Mouse (Mus musculus): ENCODE measurements around the gene Tor1b. TPM values are rescaled to one million over a fixed set of nuclear protein-coding genes. Genes with fewer than 3 reads are reported as not detected.
"Not testable (repeated sequence)": the region's sequence is repeated elsewhere in the genome, so short reads cannot be mapped to it uniquely, and the experiment has no call there.

Tor1b gene
- total and polyA plus RNA-seq, 2 experiments from 2014 or later = 16.9 to 40.0 TPM

DNA sequence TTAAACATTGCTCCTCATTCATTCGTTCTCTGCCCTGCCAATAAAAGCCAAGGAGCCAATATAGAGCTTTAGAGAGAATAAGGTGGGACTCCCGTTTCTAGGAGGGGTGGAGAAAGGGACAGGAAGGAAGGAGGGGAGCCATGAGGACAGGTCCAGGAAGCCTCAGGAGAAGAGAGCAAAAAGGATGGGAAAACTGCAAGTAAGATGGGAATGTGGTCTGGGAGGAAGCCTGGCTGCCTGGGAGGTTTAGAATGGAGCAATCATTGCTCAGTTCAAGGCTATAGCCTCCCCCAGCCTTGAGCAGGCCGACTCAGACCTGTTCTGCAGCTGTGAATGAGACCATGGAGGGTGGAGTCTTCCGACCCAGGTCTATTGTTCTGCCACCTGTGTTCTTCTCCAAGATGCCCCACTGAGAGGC is 14.2 kb upstream of the Tor1b start:
- Histone ChIP-seq H3K9ac (no peak overlapping the region), H3K9me3 (ENCODE audit: low read length) (no peaks in the 10 kb centered on the region), H3K27me3 (ENCODE audit: insufficient read depth, low read length) (no peaks in the 10 kb centered on the region), H3K36me3 (ENCODE audit: insufficient read depth) (no peaks in the 10 kb centered on the region), H3K27ac (ENCODE audit: low read depth, low read length) (no peak overlapping the region), H3K4me2 (ENCODE audit: low read depth) (no peak overlapping the region), H3K4me1 (ENCODE audit: insufficient read depth) (no peaks in the 10 kb centered on the region), H3K4me3 (ENCODE audit: low read depth, low read length) (no peak overlapping the region)
- ATAC-seq = no peak
- no peak for DNase-seq
- 49% methylated on average over 4 of the region's 4 CpGs for WGBS
- no peak for TF ChIP-seq CTCF (IDR thresholded peaks at IDR 0.05; ENCODE audit: low read depth)

DNA sequence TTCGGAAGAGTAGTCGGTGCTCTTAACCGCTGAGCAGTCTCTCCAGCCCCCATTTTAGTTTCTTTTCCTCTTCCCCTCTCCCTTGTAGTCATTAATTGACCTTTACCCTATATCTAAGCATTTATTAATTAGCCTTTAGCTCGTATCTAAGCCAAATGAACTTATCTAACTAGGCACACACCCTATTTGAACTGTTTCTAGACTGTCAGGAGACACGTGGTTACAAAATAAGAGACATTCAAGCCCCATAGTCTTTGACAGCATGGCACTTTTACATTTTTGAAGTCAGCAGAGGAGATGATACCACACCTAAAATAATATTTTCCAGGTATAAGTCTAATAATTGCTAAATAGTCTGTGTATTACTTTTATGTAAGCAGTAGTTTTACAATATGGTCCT is 11.2 kb upstream of the Tor1b start:
- H3K4me2 ChIP-seq (ENCODE audit: low read depth) = no peak overlapping the region
- DNase-seq (no peak), ATAC-seq (no peak)
- 89% methylated on average over 5 of the region's 5 CpGs for WGBS
- no peaks in the 10 kb centered on the region for H3K27me3 ChIP-seq (ENCODE audit: insufficient read depth, low read length)
- TF ChIP-seq CTCF (IDR thresholded peaks at IDR 0.05; ENCODE audit: low read depth) = no peak
- H3K4me1 ChIP-seq (ENCODE audit: insufficient read depth) = no peaks in the 10 kb centered on the region
- H3K9ac ChIP-seq = no peak overlapping the region
- no peak overlapping the region for H3K27ac ChIP-seq (ENCODE audit: low read depth, low read length)
- no peak overlapping the region for H3K4me3 ChIP-seq (ENCODE audit: low read depth, low read length)
- H3K9me3 ChIP-seq (ENCODE audit: low read length) = no peaks in the 10 kb centered on the region
- H3K36me3 ChIP-seq (ENCODE audit: insufficient read depth) = no peaks in the 10 kb centered on the region

DNA sequence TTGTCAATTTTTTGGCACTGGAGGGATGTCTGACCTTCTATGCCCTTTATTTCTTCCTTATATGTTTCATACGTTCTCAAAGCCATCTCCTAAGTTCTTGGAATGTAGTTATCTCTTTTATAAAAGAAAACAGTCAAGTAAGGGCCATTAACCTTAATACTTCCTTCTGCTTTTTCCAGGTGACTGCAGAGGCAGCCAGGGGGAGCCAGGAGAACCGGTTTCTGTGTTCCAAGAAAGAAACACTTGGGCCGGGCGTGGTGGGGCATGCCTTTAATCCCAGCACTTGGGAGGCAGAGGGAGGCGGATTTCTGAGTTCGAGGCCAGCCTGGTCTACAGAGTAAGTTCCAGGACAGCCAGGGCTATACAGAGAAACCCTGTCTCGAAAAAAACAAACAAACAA is 10.6 kb upstream of the Tor1b start:
- H3K9me3 ChIP-seq (ENCODE audit: low read length); H3K9ac ChIP-seq; H3K27me3 ChIP-seq (ENCODE audit: insufficient read depth, low read length); H3K36me3 ChIP-seq (ENCODE audit: insufficient read depth); H3K4me1 ChIP-seq (ENCODE audit: insufficient read depth); H3K4me2 ChIP-seq (ENCODE audit: low read depth); DNase-seq; ATAC-seq; H3K27ac ChIP-seq (ENCODE audit: low read depth, low read length); H3K4me3 ChIP-seq (ENCODE audit: low read depth, low read length): not testable (repeated sequence)
- WGBS = 55% methylated on average over 7 of the region's 7 CpGs

DNA sequence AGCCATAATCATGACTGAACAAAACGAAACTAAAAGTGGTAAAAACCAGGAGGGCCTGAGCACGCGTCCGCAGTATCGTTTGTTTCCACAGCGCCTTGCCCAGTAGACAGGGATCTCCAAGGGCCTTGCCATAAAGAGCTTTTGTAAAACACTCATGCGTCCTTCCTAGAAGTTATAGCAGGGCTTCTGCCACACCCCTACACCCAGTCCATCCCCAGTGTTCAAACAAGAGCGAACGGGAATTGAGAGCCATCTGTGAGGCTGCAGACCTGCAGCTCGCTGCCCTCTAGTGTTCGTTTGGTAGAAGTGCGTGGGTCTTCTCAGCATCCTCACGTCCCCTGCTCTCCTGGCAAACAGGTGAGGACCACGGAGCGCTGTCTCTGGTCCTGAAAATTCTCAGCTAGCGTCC is 10.2 kb upstream of the Tor1b start:
- Histone ChIP-seq H3K4me2 (ENCODE audit: low read depth) (peak overlapping the region; percentile 46), H3K36me3 (ENCODE audit: insufficient read depth) (no peaks in the 10 kb centered on the region), H3K27me3 (ENCODE audit: insufficient read depth, low read length) (no peaks in the 10 kb centered on the region), H3K4me1 (ENCODE audit: insufficient read depth) (no peaks in the 10 kb centered on the region), H3K4me3 (ENCODE audit: low read depth, low read length) (peak overlapping the region; percentile 29), H3K9ac (0 out of 2 replicates have a peak overlapping the region, but pooled peaks have one; percentile 18), H3K9me3 (ENCODE audit: low read length) (no peaks in the 10 kb centered on the region), H3K27ac (ENCODE audit: low read depth, low read length) (no peak overlapping the region)
- WGBS = 27% methylated on average over 16 of the region's 16 CpGs
- peak; percentile 93 for TF ChIP-seq CTCF (IDR thresholded peaks at IDR 0.05; ENCODE audit: low read depth)
- DNase-seq (peak; percentile 82), ATAC-seq (peak; percentile 76)

DNA sequence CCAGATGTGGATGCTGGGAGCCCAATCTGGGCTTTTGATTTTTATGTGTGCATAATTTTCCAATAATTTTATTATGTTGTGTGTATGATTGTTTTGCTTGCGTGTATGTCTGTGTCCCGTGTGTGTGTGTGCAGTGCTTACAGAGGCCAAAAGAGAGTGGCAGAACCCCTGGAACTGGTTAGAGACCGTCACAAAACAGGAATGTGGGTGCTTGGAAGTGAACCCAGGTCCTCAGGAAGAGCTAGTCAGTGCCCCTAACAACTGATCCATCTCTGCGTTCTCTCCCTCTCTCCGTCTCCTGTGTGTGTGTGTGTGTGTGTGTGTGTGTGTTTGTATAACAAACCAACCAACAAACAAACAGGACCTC is 319 bp upstream of the Tor1b start:
- peak overlapping the region; percentile 83; the same call in 1 of the 2 replicates for H3K9ac ChIP-seq
- no peaks in the 10 kb centered on the region for H3K27me3 ChIP-seq (ENCODE audit: insufficient read depth, low read length)
- TF ChIP-seq CTCF (IDR thresholded peaks at IDR 0.05; ENCODE audit: low read depth) = no peak
- peaks cover 14% of the 10 kb centered on the region for H3K4me1 ChIP-seq (ENCODE audit: insufficient read depth)
- no peak for DNase-seq
- peak overlapping the region; percentile 86 for H3K4me3 ChIP-seq (ENCODE audit: low read depth, low read length)
- no peaks in the 10 kb centered on the region for H3K9me3 ChIP-seq (ENCODE audit: low read length)
- no peak for ATAC-seq
- 29% methylated on average over 5 of the region's 5 CpGs for WGBS
- H3K27ac ChIP-seq (ENCODE audit: low read depth, low read length) = peak overlapping the region; percentile 84
- peak overlapping the region; percentile 74 for H3K4me2 ChIP-seq (ENCODE audit: low read depth)
- peaks cover 22% of the 10 kb centered on the region for H3K36me3 ChIP-seq (ENCODE audit: insufficient read depth)

DNA sequence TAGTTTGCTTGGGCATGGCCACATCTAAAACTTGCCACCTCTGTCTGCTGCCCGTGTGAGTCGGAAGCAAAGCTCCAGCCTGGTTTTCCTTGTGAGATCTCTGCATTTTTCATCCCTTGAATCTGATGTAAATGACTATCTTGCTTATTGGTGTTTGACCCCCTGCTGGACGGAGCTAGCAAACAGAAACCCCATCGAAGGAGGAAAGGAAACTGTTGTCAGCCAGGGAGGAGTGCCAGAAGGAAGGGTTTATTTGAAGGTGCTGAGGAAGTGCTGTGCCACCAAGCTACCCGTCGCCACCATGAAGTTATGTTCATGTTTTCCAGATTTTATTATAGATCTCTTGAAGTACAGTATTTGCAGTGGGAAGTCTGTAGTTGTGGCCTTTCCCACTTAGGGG is 2.0 kb downstream of the Tor1b start:
- Histone ChIP-seq H3K4me3 (ENCODE audit: low read depth, low read length) (no peak overlapping the region), H3K27me3 (ENCODE audit: insufficient read depth, low read length) (no peaks in the 10 kb centered on the region), H3K4me1 (ENCODE audit: insufficient read depth) (peaks cover 14% of the 10 kb centered on the region), H3K27ac (ENCODE audit: low read depth, low read length) (no peak overlapping the region), H3K4me2 (ENCODE audit: low read depth) (peak overlapping the region; percentile 74; the same call in 1 of the 2 replicates), H3K9ac (no peak overlapping the region), H3K36me3 (ENCODE audit: insufficient read depth) (peaks cover 46% of the 10 kb centered on the region), H3K9me3 (ENCODE audit: low read length) (no peaks in the 10 kb centered on the region)
- TF ChIP-seq CTCF (IDR thresholded peaks at IDR 0.05; ENCODE audit: low read depth) = no peak
- no peak for DNase-seq
- WGBS = 80% methylated on average over 6 of the region's 6 CpGs
- no peak for ATAC-seq

DNA sequence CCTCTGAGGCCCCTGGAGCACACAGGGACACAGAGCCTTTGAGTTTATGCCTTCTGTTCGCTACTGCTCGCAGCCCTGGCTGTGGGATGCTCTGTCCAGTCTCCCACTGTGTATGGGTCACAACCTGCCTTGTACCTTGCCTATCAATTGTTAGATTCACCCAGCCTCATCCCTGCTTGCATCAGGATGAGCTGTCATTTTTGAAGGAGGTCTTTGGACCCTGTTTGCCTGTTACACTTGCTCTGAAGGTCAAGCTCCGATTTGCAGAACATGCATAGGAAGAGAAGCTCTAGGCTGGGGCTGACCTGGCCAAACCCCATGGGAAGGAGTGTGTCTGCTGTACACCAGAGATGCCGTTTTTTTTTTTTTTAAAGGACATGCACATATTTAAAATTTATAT is 4.8 kb downstream of the Tor1b start:
- H3K4me3 ChIP-seq (ENCODE audit: low read depth, low read length) = no peak overlapping the region
- peaks cover 70% of the 10 kb centered on the region for H3K36me3 ChIP-seq (ENCODE audit: insufficient read depth)
- no peak for TF ChIP-seq CTCF (IDR thresholded peaks at IDR 0.05; ENCODE audit: low read depth)
- H3K9ac ChIP-seq = no peak overlapping the region
- H3K27ac ChIP-seq (ENCODE audit: low read depth, low read length) = no peak overlapping the region
- H3K4me2 ChIP-seq (ENCODE audit: low read depth) = no peak overlapping the region
- no peaks in the 10 kb centered on the region for H3K9me3 ChIP-seq (ENCODE audit: low read length)
- DNase-seq (no peak), ATAC-seq (no peak)
- WGBS = 97% methylated on average over 4 of the region's 4 CpGs
- H3K4me1 ChIP-seq (ENCODE audit: insufficient read depth) = peaks cover 14% of the 10 kb centered on the region
- H3K27me3 ChIP-seq (ENCODE audit: insufficient read depth, low read length) = no peaks in the 10 kb centered on the region

DNA sequence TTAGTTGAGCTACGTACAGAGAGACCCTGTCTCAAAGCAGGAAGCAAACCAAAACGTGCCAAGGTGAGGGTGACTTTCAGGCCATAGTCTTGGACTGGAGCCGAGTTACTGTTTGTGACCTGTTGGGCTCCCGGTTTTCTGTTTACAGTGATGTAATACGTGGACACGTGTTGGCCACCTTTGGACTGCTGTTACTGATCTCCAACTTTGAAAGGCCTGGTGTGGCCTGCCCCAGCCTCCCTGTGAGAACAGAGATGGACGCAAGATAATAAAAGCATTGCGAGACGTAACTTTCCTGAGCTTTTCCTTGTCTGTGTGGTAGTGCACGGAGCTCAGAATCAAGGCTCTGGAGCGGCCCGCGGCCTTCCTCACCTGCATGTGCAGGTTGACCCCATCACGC is 6.0 kb downstream of the Tor1b start:
- Histone ChIP-seq H3K4me3 (ENCODE audit: low read depth, low read length) (no peak overlapping the region), H3K4me2 (ENCODE audit: low read depth) (no peak overlapping the region), H3K9me3 (ENCODE audit: low read length) (no peaks in the 10 kb centered on the region), H3K27me3 (ENCODE audit: insufficient read depth, low read length) (no peaks in the 10 kb centered on the region), H3K27ac (ENCODE audit: low read depth, low read length) (no peak overlapping the region), H3K4me1 (ENCODE audit: insufficient read depth) (peaks cover 11% of the 10 kb centered on the region), H3K9ac (no peak overlapping the region), H3K36me3 (ENCODE audit: insufficient read depth) (peaks cover 83% of the 10 kb centered on the region)
- ATAC-seq (no peak), DNase-seq (no peak)
- no peak for TF ChIP-seq CTCF (IDR thresholded peaks at IDR 0.05; ENCODE audit: low read depth)
- WGBS = 90% methylated on average over 14 of the region's 14 CpGs
